In genomic region chr10:19372263-19372662, GRCm38 (mm10) we compare ENCODE assay signal across 30 mouse cellular contexts. TPM values are rescaled to one million over a fixed set of nuclear protein-coding genes. Genes with fewer than 3 reads are reported as not detected.
DNase-seq lines count a peak whose midpoint lies in the region; ATAC-seq and TF ChIP-seq lines count a peak whose summit lies in the region.
"Had no signal": no experiment of that assay in that cellular context is flagged by ENCODE, and none has a peak within 500 bp of the region (broad histone marks: within the 10 kb centered on the region; RNA-seq: fewer than 3 reads in every experiment).

No protein-coding gene starts in this region.

- no peak for TF ChIP-seq CTCF in hindbrain, postnatal 0 days (IDR thresholded peaks at IDR 0.05; ENCODE audit: low read depth)

- no peaks in the 10 kb centered on the region for H3K9me3 ChIP-seq in hindbrain, embryonic 11.5 days (ENCODE audit: control insufficient read depth, low read length)
- no peaks in the 10 kb centered on the region for H3K9me3 ChIP-seq in hindbrain, postnatal 0 days (ENCODE audit: low read length)
- H3K9me3 ChIP-seq: heart, embryonic 15.5 days; hindbrain, embryonic 15.5 days; intestine, embryonic 15.5 days; limb, embryonic 10.5 days; liver, embryonic 15.5 days; lung, embryonic 15.5 days; megakaryocyte, embryonic 14.5 days; midbrain, embryonic 15.5 days had no signal

- H3K4me2 ChIP-seq in hindbrain, embryonic 11.5 days (replicated peaks; ENCODE audit: low read depth, low read length): no peak overlapping the region
- H3K4me2 ChIP-seq in hindbrain, postnatal 0 days (ENCODE audit: low read depth, low read length): no peak overlapping the region
- H3K4me2 ChIP-seq: heart, embryonic 15.5 days; hindbrain, embryonic 15.5 days; intestine, embryonic 15.5 days; liver, embryonic 15.5 days; lung, embryonic 15.5 days; midbrain, embryonic 15.5 days had no signal

- peak; percentile 23 for DNase-seq in embryo, embryonic 10.5 days (ENCODE audit: low spot score)
- no peak for DNase-seq in embryo, embryonic 9.5 days (ENCODE audit: extremely low spot score)
- no peak for DNase-seq in hindbrain, embryonic 11.5 days (ENCODE audit: low spot score)
- no peak for DNase-seq in hindbrain, postnatal 0 days (ENCODE audit: low spot score)
- peak; percentile 34 for DNase-seq in ES-CJ7 (ENCODE audit: low read depth, low spot score)
- DNase-seq in thymus, postnatal 14 days: peak; percentile 45
- DNase-seq in cerebellum, postnatal 10 days: no peak
- no peak for DNase-seq in heart, postnatal 4 days
- DNase-seq: adrenal gland, postnatal 14 days; cerebellum, adult 9-10 months; gastrocnemius, postnatal 36 days; heart, postnatal 36 days; kidney, adult 9 months; kidney, postnatal 14 days; liver; lung, postnatal 36 days; right cerebral cortex, adult 18-20 months; right cerebral cortex, postnatal 4 days had no signal

- H3K4me1 ChIP-seq in hindbrain, embryonic 11.5 days (replicated peaks; ENCODE audit: control insufficient read depth, insufficient read depth, low read length): no peaks in the 10 kb centered on the region
- H3K4me1 ChIP-seq in hindbrain, postnatal 0 days (ENCODE audit: insufficient read depth, low read length): no peaks in the 10 kb centered on the region
- H3K4me1 ChIP-seq: intestine, embryonic 15.5 days; limb, embryonic 10.5 days; liver, embryonic 15.5 days; lung, embryonic 15.5 days; megakaryocyte, embryonic 14.5 days; midbrain, embryonic 15.5 days had no signal

- 33% methylated on average over 5 of the region's 5 CpGs for WGBS in hindbrain, embryonic 11.5 days
- 38% methylated on average over 5 of the region's 5 CpGs for WGBS in hindbrain, postnatal 0 days

- peak; percentile 39 for ATAC-seq in hindbrain, embryonic 11.5 days (ENCODE audit: low FRiP score)
- no peak for ATAC-seq in hindbrain, postnatal 0 days
- ATAC-seq: intestine, embryonic 15.5 days; midbrain, embryonic 15.5 days had no signal

- no peak overlapping the region for H3K9ac ChIP-seq in hindbrain, embryonic 11.5 days (ENCODE audit: low read depth, low read length)
- no peak overlapping the region for H3K9ac ChIP-seq in hindbrain, postnatal 0 days (replicated peaks; ENCODE audit: low read length)
- H3K9ac ChIP-seq: heart, embryonic 15.5 days; hindbrain, embryonic 15.5 days; intestine, embryonic 15.5 days; liver, embryonic 15.5 days; lung, embryonic 15.5 days; midbrain, embryonic 15.5 days had no signal

- no peak overlapping the region for H3K4me3 ChIP-seq in hindbrain, embryonic 11.5 days (ENCODE audit: low read depth, low read length)
- H3K4me3 ChIP-seq in hindbrain, postnatal 0 days (ENCODE audit: low read length): no peak overlapping the region
- H3K4me3 ChIP-seq: heart, embryonic 15.5 days; hindbrain, embryonic 15.5 days; intestine, embryonic 15.5 days; limb, embryonic 10.5 days; liver, embryonic 15.5 days; lung, embryonic 15.5 days; megakaryocyte, embryonic 14.5 days; midbrain, embryonic 15.5 days had no signal

- H3K27me3 ChIP-seq in hindbrain, embryonic 11.5 days (ENCODE audit: control insufficient read depth, insufficient read depth, low read length): no peaks in the 10 kb centered on the region; the same call in 1 of the 2 replicates
- no peaks in the 10 kb centered on the region; the same call in 1 of the 2 replicates for H3K27me3 ChIP-seq in hindbrain, postnatal 0 days (ENCODE audit: insufficient read depth, low read length)
- H3K27me3 ChIP-seq: heart, embryonic 15.5 days; intestine, embryonic 15.5 days; liver, embryonic 15.5 days had no signal

- no peaks in the 10 kb centered on the region for H3K36me3 ChIP-seq in hindbrain, embryonic 11.5 days (ENCODE audit: control insufficient read depth, insufficient read depth, low read length)
- no peaks in the 10 kb centered on the region for H3K36me3 ChIP-seq in hindbrain, postnatal 0 days (ENCODE audit: insufficient read depth, low read length)
- H3K36me3 ChIP-seq: heart, embryonic 15.5 days; hindbrain, embryonic 15.5 days; intestine, embryonic 15.5 days; limb, embryonic 10.5 days; liver, embryonic 15.5 days; lung, embryonic 15.5 days; midbrain, embryonic 15.5 days had no signal

- no peak overlapping the region for H3K27ac ChIP-seq in hindbrain, embryonic 11.5 days (ENCODE audit: low read depth, low read length)
- no peak overlapping the region for H3K27ac ChIP-seq in hindbrain, postnatal 0 days
- H3K27ac ChIP-seq: heart, embryonic 15.5 days; hindbrain, embryonic 15.5 days; intestine, embryonic 15.5 days; limb, embryonic 10.5 days; liver, embryonic 15.5 days; lung, embryonic 15.5 days; midbrain, embryonic 15.5 days had no signal

RNA-seq across cellular contexts. Expression of gene Olig3, which starts 15.9 kb away (rescaled TPM):
- 46.6 and 58.5 TPM in 2 replicates for polyA plus RNA-seq in hindbrain, embryonic 11.5 days (2014; fragmentation: Nextera tagmentation; extraction: Ambion mirVana)
- total RNA-seq in hindbrain, postnatal 0 days (2014; rRNA removed): 1.3 TPM in 1 of 2 replicates, not detected in the other
- polyA plus RNA-seq in hindbrain, postnatal 0 days (2015; fragmentation: Nextera tagmentation; extraction: Ambion mirVana): 1.8 and 1.9 TPM in 2 replicates
- total RNA-seq in heart, postnatal 4 days (2021): not detected
- total RNA-seq: adrenal gland, postnatal 14 days; common myeloid progenitor, adult 5-6 weeks; gastrocnemius, postnatal 36 days; heart, postnatal 36 days; layer of hippocampus, adult 18-20 months; layer of hippocampus, postnatal 25 days had no signal
- polyA plus RNA-seq: heart, embryonic 15.5 days; intestine, embryonic 15.5 days; limb, embryonic 10.5 days; liver, embryonic 15.5 days; lung, embryonic 15.5 days; stomach, embryonic 16.5 days had no signal

Comparison
In these comparisons a context has a peak if more than half of its experiments do, and no peak if none do; other contexts are left out.
1. DNase-seq: peak in embryo, embryonic 10.5 days (single experiment), ES-CJ7 (single experiment) and thymus, postnatal 14 days (single experiment); none in embryo, embryonic 9.5 days (single experiment), hindbrain, embryonic 11.5 days (single experiment), hindbrain, postnatal 0 days (single experiment), cerebellum, postnatal 10 days (0 of 2) and heart, postnatal 4 days (single experiment).